Comparison of ENCODE assay signal across 18 mouse cellular contexts in the genomic region with DNA sequence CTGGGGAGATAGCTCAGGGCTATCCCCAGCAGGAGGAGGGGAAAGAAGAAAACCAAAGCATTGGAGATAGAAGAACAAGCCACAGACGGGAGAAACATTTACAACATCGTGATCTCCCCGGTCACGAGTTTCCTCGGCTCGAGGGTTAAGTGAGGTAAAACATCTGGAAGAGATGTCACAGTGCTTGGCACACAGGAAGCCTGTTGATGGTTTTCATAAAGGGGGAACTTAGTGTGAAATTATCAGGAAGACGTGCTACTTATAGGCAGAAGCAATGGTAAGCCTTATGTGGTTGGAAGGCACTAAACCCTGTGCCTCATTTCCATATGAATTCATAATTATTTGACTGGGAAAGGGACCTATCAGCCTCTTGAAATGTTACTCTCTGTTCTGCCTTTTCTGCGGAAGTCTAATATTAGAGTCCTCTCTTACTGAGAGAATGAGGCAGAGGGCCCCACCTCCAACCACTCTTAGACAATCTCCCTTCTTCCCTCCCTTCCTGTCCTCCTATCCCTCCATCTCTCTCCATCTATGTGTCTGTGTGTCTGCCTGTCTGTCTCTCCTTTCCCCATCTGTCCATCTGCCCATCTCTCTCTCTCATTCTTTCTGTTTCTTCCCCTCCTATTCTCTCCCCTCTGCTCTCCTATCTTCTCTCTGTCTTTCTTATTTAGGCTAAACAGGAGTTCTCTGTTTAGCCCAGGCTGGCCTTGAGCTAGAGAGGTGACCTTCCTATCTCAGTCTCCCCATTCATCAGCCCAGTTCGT. TPM values are rescaled to one million over a fixed set of nuclear protein-coding genes. Genes with fewer than 3 reads are reported as not detected.
A peak's percentile ranks its signal among the peaks of the same experiment; 100 is the strongest.
DNase-seq lines count a peak whose midpoint lies in the region; ATAC-seq lines count a peak whose summit lies in the region.
"Had no signal": no experiment of that assay in that cellular context is flagged by ENCODE, and none has a peak within 500 bp of the region (broad histone marks: within the 10 kb centered on the region; RNA-seq: fewer than 3 reads in every experiment).

No protein-coding gene starts in this region.

- H3K9me3 ChIP-seq in embryonic facial prominence, embryonic 11.5 days (replicated peaks; ENCODE audit: control insufficient read depth, low read length): no peaks in the 10 kb centered on the region
- H3K9me3 ChIP-seq in embryonic facial prominence, embryonic 10.5 days: no peaks in the 10 kb centered on the region
- no peaks in the 10 kb centered on the region for H3K9me3 ChIP-seq in heart, embryonic 10.5 days
- no peaks in the 10 kb centered on the region for H3K9me3 ChIP-seq in neural tube, embryonic 15.5 days (replicated peaks)
- H3K9me3 ChIP-seq: forebrain, embryonic 15.5 days; kidney, embryonic 15.5 days; liver, embryonic 15.5 days; midbrain, embryonic 13.5 days had no signal

- no peak overlapping the region for H3K4me2 ChIP-seq in embryonic facial prominence, embryonic 11.5 days (ENCODE audit: low read depth, low read length)
- no peak overlapping the region for H3K4me2 ChIP-seq in neural tube, embryonic 15.5 days
- H3K4me2 ChIP-seq: forebrain, embryonic 15.5 days; kidney, embryonic 15.5 days; liver, embryonic 15.5 days; midbrain, embryonic 13.5 days had no signal

- H3K9ac ChIP-seq in embryonic facial prominence, embryonic 11.5 days (replicated peaks; ENCODE audit: low read length): no peak overlapping the region
- no peak overlapping the region for H3K9ac ChIP-seq in neural tube, embryonic 15.5 days (replicated peaks)
- H3K9ac ChIP-seq: forebrain, embryonic 15.5 days; kidney, embryonic 15.5 days; liver, embryonic 15.5 days; midbrain, embryonic 13.5 days had no signal

- H3K4me1 ChIP-seq in embryonic facial prominence, embryonic 11.5 days (ENCODE audit: control insufficient read depth, insufficient read depth, low read length): no peaks in the 10 kb centered on the region
- peaks cover 4% of the 10 kb centered on the region; the same call in 1 of the 2 replicates for H3K4me1 ChIP-seq in embryonic facial prominence, embryonic 10.5 days
- no peaks in the 10 kb centered on the region for H3K4me1 ChIP-seq in heart, embryonic 10.5 days
- no peaks in the 10 kb centered on the region for H3K4me1 ChIP-seq in neural tube, embryonic 15.5 days
- H3K4me1 ChIP-seq: forebrain, embryonic 15.5 days; kidney, embryonic 15.5 days; liver, embryonic 15.5 days; midbrain, embryonic 13.5 days had no signal

- no peaks in the 10 kb centered on the region for H3K27me3 ChIP-seq in embryonic facial prominence, embryonic 11.5 days (ENCODE audit: control insufficient read depth, insufficient read depth, low read length)
- no peaks in the 10 kb centered on the region for H3K27me3 ChIP-seq in embryonic facial prominence, embryonic 10.5 days (replicated peaks; ENCODE audit: low read depth, poor library complexity, severe bottlenecking)
- H3K27me3 ChIP-seq in heart, embryonic 10.5 days (ENCODE audit: insufficient read depth, poor library complexity, severe bottlenecking): peaks cover 4% of the 10 kb centered on the region; the same call in 1 of the 2 replicates
- H3K27me3 ChIP-seq in neural tube, embryonic 15.5 days (replicated peaks): no peaks in the 10 kb centered on the region
- H3K27me3 ChIP-seq: forebrain, embryonic 15.5 days; midbrain, embryonic 13.5 days; Patski had no signal

- whole genome bisulfite sequencing in embryonic facial prominence, embryonic 11.5 days: 42% methylated on average over 9 of the region's 9 CpGs
- WGBS in embryonic facial prominence, embryonic 10.5 days: 53% methylated on average over 9 of the region's 9 CpGs
- WGBS in heart, embryonic 10.5 days: 72% methylated on average over 9 of the region's 9 CpGs
- 72% methylated on average over 9 of the region's 9 CpGs for WGBS in neural tube, embryonic 15.5 days

- no peak overlapping the region for H3K4me3 ChIP-seq in embryonic facial prominence, embryonic 11.5 days (ENCODE audit: low read depth, low read length)
- H3K4me3 ChIP-seq in embryonic facial prominence, embryonic 10.5 days: no peak overlapping the region
- H3K4me3 ChIP-seq in heart, embryonic 10.5 days: no peak overlapping the region
- H3K4me3 ChIP-seq in neural tube, embryonic 15.5 days (replicated peaks): no peak overlapping the region
- H3K4me3 ChIP-seq: forebrain, embryonic 15.5 days; kidney, embryonic 15.5 days; left cerebral cortex, adult 2 months; liver, embryonic 15.5 days; midbrain, embryonic 13.5 days had no signal

- H3K27ac ChIP-seq in embryonic facial prominence, embryonic 11.5 days (replicated peaks; ENCODE audit: low read depth, low read length): no peak overlapping the region
- H3K27ac ChIP-seq in embryonic facial prominence, embryonic 10.5 days (replicated peaks): no peak overlapping the region
- no peak overlapping the region for H3K27ac ChIP-seq in heart, embryonic 10.5 days
- no peak overlapping the region for H3K27ac ChIP-seq in neural tube, embryonic 15.5 days (replicated peaks)
- H3K27ac ChIP-seq: forebrain, embryonic 15.5 days; kidney, embryonic 15.5 days; left cerebral cortex, adult 2 months; liver, embryonic 15.5 days; midbrain, embryonic 13.5 days had no signal

- peak; percentile 53 for DNase-seq in embryonic facial prominence, embryonic 11.5 days (ENCODE audit: low spot score)
- no peak for DNase-seq in embryonic facial prominence, embryonic 10.5 days (ENCODE audit: low spot score)
- DNase-seq in heart, postnatal 10 days: peak; percentile 8 to 28
- no peak for DNase-seq in heart, embryonic 10.5 days (ENCODE audit: low spot score)
- DNase-seq in B cell, adult 2 months: peak; percentile 4 to 13
- peak; percentile 17 for DNase-seq in lung, postnatal 25 days (ENCODE audit: low spot score)
- DNase-seq in adrenal gland, adult 18-20 months (ENCODE audit: low spot score in 2 of 2): no peak
- DNase-seq: cerebellum, adult 8-10 months; right cerebral cortex, postnatal 25 days had no signal

- ATAC-seq in embryonic facial prominence, embryonic 11.5 days (replicated peaks; ENCODE audit: insufficient number of reproducible peaks, low FRiP score, low TSS enrichment, low read depth): no peak
- no peak for ATAC-seq in neural tube, embryonic 15.5 days (ENCODE audit: low FRiP score)
- ATAC-seq: forebrain, embryonic 15.5 days; midbrain, embryonic 13.5 days; Patski had no signal

- H3K36me3 ChIP-seq in embryonic facial prominence, embryonic 11.5 days (replicated peaks; ENCODE audit: control insufficient read depth, insufficient read depth, low read depth, low read length): no peaks in the 10 kb centered on the region
- H3K36me3 ChIP-seq in embryonic facial prominence, embryonic 10.5 days (replicated peaks): no peaks in the 10 kb centered on the region
- H3K36me3 ChIP-seq in heart, embryonic 10.5 days: no peaks in the 10 kb centered on the region
- no peaks in the 10 kb centered on the region for H3K36me3 ChIP-seq in neural tube, embryonic 15.5 days
- H3K36me3 ChIP-seq: forebrain, embryonic 15.5 days; kidney, embryonic 15.5 days; liver, embryonic 15.5 days; midbrain, embryonic 13.5 days had no signal

- intact Hi-C loops in heart, postnatal 10 days (cut with DNase I): no loop called here

RNA-seq across cellular contexts. Expression of gene Tbata, which starts 4.2 kb away (rescaled TPM):
- not detected in 2 replicates for polyA plus RNA-seq in embryonic facial prominence, embryonic 11.5 days (2014; fragmentation: Nextera tagmentation; extraction: Ambion mirVana)
- 0.15 and 0.36 TPM in 2 replicates for polyA plus RNA-seq in embryonic facial prominence, embryonic 10.5 days (2016; fragmentation: Nextera tagmentation; extraction: Ambion mirVana)
- not detected for total RNA-seq in heart, postnatal 10 days (2021)
- not detected in 2 replicates for polyA plus RNA-seq in heart, embryonic 10.5 days (2016; fragmentation: Nextera tagmentation; extraction: Ambion mirVana)
- polyA plus RNA-seq in neural tube, embryonic 15.5 days (2015; fragmentation: Nextera tagmentation; extraction: Ambion mirVana): 73.7 TPM in 1 of 2 replicates, not detected in the other
- not detected for total RNA-seq in adrenal gland, adult 18-20 months (2021)
- total RNA-seq: heart, postnatal 36 days had no signal
- polyA plus RNA-seq: limb, embryonic 11.5 days; liver, embryonic 15.5 days; Patski had no signal

RNA-seq across cellular contexts. Expression of gene Sgpl1, which starts 20.0 kb away (rescaled TPM):
- polyA plus RNA-seq in embryonic facial prominence, embryonic 11.5 days (2014; fragmentation: Nextera tagmentation; extraction: Ambion mirVana): 88.5 and 92.4 TPM in 2 replicates
- 65.4 and 68.5 TPM in 2 replicates for polyA plus RNA-seq in embryonic facial prominence, embryonic 10.5 days (2016; fragmentation: Nextera tagmentation; extraction: Ambion mirVana)
- 10 to 100 TPM; 22.3 to 32.7 TPM for total RNA-seq in heart, postnatal 10 days (2021)
- 34.6 and 41.7 TPM in 2 replicates for polyA plus RNA-seq in heart, embryonic 10.5 days (2016; fragmentation: Nextera tagmentation; extraction: Ambion mirVana)
- polyA plus RNA-seq in neural tube, embryonic 15.5 days (2015; fragmentation: Nextera tagmentation; extraction: Ambion mirVana): 39.0 and 55.6 TPM in 2 replicates
- 10 to 100 TPM; 73.9 to 83.4 TPM for total RNA-seq in adrenal gland, adult 18-20 months (2021)

Comparison
In these comparisons a context has a peak if more than half of its experiments do, and no peak if none do; other contexts are left out.
1. DNase-seq: peak in embryonic facial prominence, embryonic 11.5 days (single experiment), heart, postnatal 10 days (2 of 2), B cell, adult 2 months (2 of 2) and lung, postnatal 25 days (single experiment); none in embryonic facial prominence, embryonic 10.5 days (single experiment), heart, embryonic 10.5 days (single experiment) and adrenal gland, adult 18-20 months (0 of 2).